Mouse (Mus musculus): ENCODE results near the gene Tmcc1.

DNA sequence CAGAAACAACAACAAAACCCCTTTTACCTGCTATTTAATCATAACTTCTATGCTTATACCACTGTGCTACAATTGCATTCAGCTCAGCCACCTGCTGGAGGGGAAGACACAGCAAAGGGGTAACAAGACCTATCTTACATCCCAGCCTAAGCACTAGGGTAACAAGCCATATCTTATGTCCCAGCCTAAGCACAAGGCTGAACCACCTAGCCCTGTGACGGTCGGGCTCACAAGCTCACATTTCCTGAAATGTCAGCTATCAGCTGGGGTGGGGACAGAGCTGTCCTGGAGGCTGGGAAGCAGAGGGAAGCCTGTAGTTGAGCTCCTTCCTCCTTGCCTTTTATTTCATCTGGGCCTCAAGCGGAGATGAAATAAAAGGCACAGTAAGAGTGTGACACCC, 115.7 kb downstream of the Tmcc1 start:
- TF ChIP-seq CTCF (IDR thresholded peaks at IDR 0.05; ENCODE audit: control insufficient read depth, insufficient read depth, insufficient read length) (no peak), MAX (IDR thresholded peaks at IDR 0.05) (no peak), FOSL1 (IDR thresholded peaks at IDR 0.05; ENCODE audit: insufficient read depth, low read length, poor library complexity, severe bottlenecking) (no peak), USF1 (IDR thresholded peaks at IDR 0.05; ENCODE audit: low read depth) (no peak), MYOG (IDR thresholded peaks at IDR 0.05; ENCODE audit: control insufficient read depth, extremely low read depth, insufficient read length) (no peak)

Measured in C2C12 (cell line).